Mouse (Mus musculus) frontal cortex, postnatal 36 days (tissue): ENCODE data around the gene Syt11.
"Not testable (repeated sequence)": the region's sequence is repeated elsewhere in the genome, so short reads cannot be mapped to it uniquely, and the experiment has no call there.

Experiments used
- DNase-seq, 2 experiments: peaks; one replicate each; pipeline ENCODE4 v3.0.0; 2022; ENCODE audit warnings: low spot score in 2 of 2

Syt11 gene

GRCm38 (mm10) chr3:88736556-88736955 is 38.4 kb downstream of the Syt11 start:
- no peak for DNase-seq

GRCm38 (mm10) chr3:88719098-88719497 is 55.9 kb downstream of the Syt11 start:
- no peak for DNase-seq

- DNase-seq = no peak
These were observed 57.1 kb downstream of the Syt11 start for GRCm38 (mm10) chr3:88717831-88718230.

- no peak for DNase-seq
These were observed 57.7 kb downstream of the Syt11 start for GRCm38 (mm10) chr3:88717198-88717798.

- peak; percentile 71 to 76 for DNase-seq
These were observed 58.4 kb downstream of the Syt11 start, which contains the start of gene Rit1 for GRCm38 (mm10) chr3:88716399-88717197. Gene Rit1 (plus strand): TSS chr3:88716838.

- not testable (repeated sequence) for DNase-seq
These were observed 59.2 kb downstream of the Syt11 start for GRCm38 (mm10) chr3:88715716-88716115.

GRCm38 (mm10) chr3:88714725-88715124 is 60.2 kb downstream of the Syt11 start:
- DNase-seq = no peak

- no peak for DNase-seq
These were observed 61.3 kb downstream of the Syt11 start for GRCm38 (mm10) chr3:88713709-88714108.

- DNase-seq = no peak
These were observed 73.7 kb downstream of the Syt11 start for GRCm38 (mm10) chr3:88701222-88701621.

GRCm38 (mm10) chr3:88700247-88700646 is 74.7 kb downstream of the Syt11 start:
- no peak for DNase-seq

GRCm38 (mm10) chr3:88698834-88699233 is 76.1 kb downstream of the Syt11 start:
- DNase-seq = no peak

- no peak for DNase-seq
These were observed 76.9 kb downstream of the Syt11 start for GRCm38 (mm10) chr3:88698051-88698450.

- no peak for DNase-seq
These were observed 79.4 kb downstream of the Syt11 start for GRCm38 (mm10) chr3:88695545-88695944.
